Mouse (Mus musculus) midbrain, embryonic 15.5 days (tissue): Measurements from ENCODE around the gene Melk. TPM values are rescaled to one million over a fixed set of nuclear protein-coding genes. Genes with fewer than 3 reads are reported as not detected.

Experiments
- ATAC-seq: fragments of 200-750 bp; cut with Nextera tagmentation; replicated peaks from 2 replicates; pipeline ENCODE4 v1.8.0; 2017; ENCODE audit warnings: moderate TSS enrichment
- H3K27ac ChIP-seq: fragments of 300-500 bp; sonication (generic); 2 replicates; pipeline ENCODE4 v1.5.1; 2015; ENCODE audit warnings: mild to moderate bottlenecking, inconsistent platforms
- H3K27me3 ChIP-seq: fragments of 300-500 bp; sonication (generic); replicated peaks from 2 replicates; pipeline ENCODE4 v1.6.1; 2015; ENCODE audit warnings: inconsistent platforms
- H3K36me3 ChIP-seq: fragments of 300-500 bp; sonication (generic); replicated peaks from 2 replicates; pipeline ENCODE4 v1.6.1; 2015; ENCODE audit warnings: inconsistent platforms
- H3K4me1 ChIP-seq: fragments of 300-500 bp; sonication (generic); 2 replicates; pipeline ENCODE4 v1.6.1; 2015; ENCODE audit warnings: inconsistent platforms
- H3K4me2 ChIP-seq: fragments of 300-500 bp; sonication (generic); 2 replicates; pipeline ENCODE4 v1.6.1; 2015; ENCODE audit warnings: inconsistent platforms, mild to moderate bottlenecking, moderate library complexity
- H3K4me3 ChIP-seq: fragments of 300-500 bp; sonication (generic); 2 replicates; pipeline ENCODE4 v1.5.1; 2015; ENCODE audit warnings: mild to moderate bottlenecking, inconsistent platforms
- H3K9ac ChIP-seq: fragments of 300-500 bp; sonication (generic); 2 replicates; pipeline ENCODE4 v1.6.1; 2015; ENCODE audit warnings: mild to moderate bottlenecking, inconsistent platforms
- H3K9me3 ChIP-seq: fragments of 300-500 bp; sonication (generic); 2 replicates; pipeline ENCODE4 v1.6.1; 2016; ENCODE audit warnings: inconsistent platforms
- WGBS: fragments of 180-500 bp; shearing (Covaris S2); methylation state at CpG from one replicate; pipeline ENCODE4 v1.1.7; 2015; ENCODE audit warnings: mixed read lengths; 5-methylcytosine and 5-hydroxymethylcytosine counted together
- polyA plus RNA-seq: library from polyadenylated mRNA; unstranded; fragments of >200 nt; fragmentation: Nextera tagmentation; extraction: Ambion mirVana; gene quantifications from 2 replicates; pipeline ENCODE4 v1.2.1, GENCODE M21; 2015

Gene Melk
- polyA plus RNA-seq, 1 experiment from 2014 or later: 5.5 TPM

- ATAC-seq: no peak
- 60% methylated on average over 12 of the region's 12 CpGs for whole genome bisulfite sequencing
- Histone ChIP-seq H3K36me3 (no peaks in the 10 kb centered on the region), H3K9me3 (no peaks in the 10 kb centered on the region), H3K9ac (no peak overlapping the region), H3K27me3 (no peaks in the 10 kb centered on the region), H3K27ac (no peak overlapping the region), H3K4me3 (no peak overlapping the region), H3K4me2 (no peak overlapping the region), H3K4me1 (peaks cover 11% of the 10 kb centered on the region)
These were observed 62.8 kb downstream of the Melk start for GRCm38 (mm10) chr4:44363434-44364013.

DNA sequence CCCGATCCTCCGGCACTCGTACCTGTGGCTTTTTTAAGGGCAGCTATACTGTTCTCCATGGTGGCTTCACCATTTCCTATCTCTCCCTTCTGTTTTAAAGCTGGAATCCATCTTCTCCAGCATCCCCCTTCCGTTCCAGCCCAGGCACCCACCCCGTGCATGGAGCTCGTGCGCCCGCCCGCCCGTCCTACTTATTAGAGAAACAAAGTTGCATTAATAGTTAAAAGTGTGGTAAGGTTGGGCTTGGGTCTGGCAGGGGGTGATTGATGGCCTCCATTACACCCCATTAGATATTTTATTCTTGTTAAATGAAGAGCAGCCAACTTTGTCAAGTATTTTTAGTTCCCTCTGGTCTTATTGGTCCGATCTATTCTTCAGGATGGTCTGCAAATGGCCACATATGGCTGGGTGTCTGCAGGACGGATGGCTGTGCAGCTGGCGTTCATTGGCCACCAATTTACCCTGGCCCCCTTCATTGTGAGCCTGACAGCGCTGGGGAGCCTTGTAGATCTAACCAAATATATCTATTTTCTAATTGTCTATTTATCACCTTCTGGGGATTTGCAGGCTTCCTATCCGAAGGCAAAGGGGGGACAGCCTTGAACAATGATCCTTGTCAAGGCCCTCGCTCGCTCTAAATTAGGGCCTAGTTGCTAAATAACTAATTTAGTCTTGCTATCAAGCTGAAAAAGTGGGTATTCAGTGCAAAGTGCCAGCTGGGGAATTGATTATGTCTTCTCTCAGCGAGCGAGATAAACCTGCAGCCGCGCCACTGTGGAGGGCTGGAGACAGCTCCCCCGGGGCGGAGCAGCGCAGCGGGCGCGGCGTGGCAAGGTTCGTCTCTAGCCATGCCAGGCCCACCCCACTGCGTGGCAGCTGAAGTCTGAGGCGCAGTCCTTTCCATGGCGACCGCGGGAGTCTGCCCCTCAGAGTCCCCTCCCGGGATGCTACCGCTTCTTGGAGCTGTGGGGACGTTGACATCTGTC is 91.8 kb downstream of the Melk start:
- H3K4me3 ChIP-seq: no peak overlapping the region
- H3K4me2 ChIP-seq: no peak overlapping the region
- H3K27ac ChIP-seq: no peak overlapping the region
- H3K27me3 ChIP-seq: no peaks in the 10 kb centered on the region
- H3K9ac ChIP-seq: no peak overlapping the region
- H3K9me3 ChIP-seq: no peaks in the 10 kb centered on the region
- WGBS: 77% methylated on average over 35 of the region's 37 CpGs
- H3K4me1 ChIP-seq: no peaks in the 10 kb centered on the region
- no peak for ATAC-seq
- H3K36me3 ChIP-seq: no peaks in the 10 kb centered on the region

GRCm38 (mm10) chr4:44402607-44403006 is 101.9 kb downstream of the Melk start:
- WGBS: 8% methylated on average over 5 of the region's 5 CpGs
- ATAC-seq: no peak
- Histone ChIP-seq H3K9me3 (no peaks in the 10 kb centered on the region), H3K4me1 (no peaks in the 10 kb centered on the region), H3K9ac (no peak overlapping the region), H3K4me2 (no peak overlapping the region), H3K27ac (no peak overlapping the region), H3K27me3 (no peaks in the 10 kb centered on the region), H3K4me3 (no peak overlapping the region), H3K36me3 (no peaks in the 10 kb centered on the region)

DNA sequence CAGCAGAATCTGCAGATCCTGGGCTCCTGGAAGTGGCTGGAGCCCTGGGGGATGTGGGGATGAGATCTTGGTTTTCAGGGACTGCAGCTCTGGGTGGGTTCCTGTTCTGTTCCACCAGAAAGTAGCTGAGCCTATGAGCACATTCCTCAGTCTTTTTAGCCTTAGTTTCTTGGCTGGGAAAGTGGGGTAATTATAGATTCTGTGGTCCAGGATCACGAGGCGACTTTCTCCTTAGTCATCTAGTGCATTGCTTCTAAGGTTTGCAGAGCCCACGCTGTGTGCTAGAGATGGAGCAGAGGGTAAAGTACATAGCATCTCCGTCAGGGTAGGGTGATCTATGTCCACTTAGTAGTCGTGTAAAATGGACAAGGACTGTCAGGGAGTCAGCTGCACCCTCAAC is 103.8 kb downstream of the Melk start:
- no peak overlapping the region for H3K4me2 ChIP-seq
- H3K36me3 ChIP-seq: no peaks in the 10 kb centered on the region
- H3K27ac ChIP-seq: no peak overlapping the region
- no peak overlapping the region for H3K9ac ChIP-seq
- ATAC-seq: no peak
- no peak overlapping the region for H3K4me3 ChIP-seq
- WGBS: 83% methylated on average over 5 of the region's 5 CpGs
- no peaks in the 10 kb centered on the region for H3K27me3 ChIP-seq
- H3K4me1 ChIP-seq: no peaks in the 10 kb centered on the region
- no peaks in the 10 kb centered on the region for H3K9me3 ChIP-seq

Other genes starting within 250 kb of the Melk start
- 25.5 and 29.3 TPM in 2 replicates for gene Gne, start 216.7 kb upstream of the Melk start, polyA plus RNA-seq
- gene Rnf38, start 67.1 kb upstream of the Melk start, polyA plus RNA-seq: 38.9 and 40.6 TPM in 2 replicates